Mouse (Mus musculus) left cerebral cortex, adult 18-20 months (tissue): ENCODE data around the gene Far1. TPM values are rescaled to one million over a fixed set of nuclear protein-coding genes. Genes with fewer than 3 reads are reported as not detected.

ENCODE experiments used
- DNase-seq, 2 experiments: peaks; one replicate each; pipeline ENCODE4 v3.0.0; 2021 to 2022; ENCODE audit warnings: low spot score in 2 of 2, mixed read lengths in 1 of 2
- long read RNA-seq, 2 experiments: library from polyadenylated mRNA; stranded (forward); transcript quantifications; one replicate each; pipeline ENCODE4 v2.0.0; 2021
- total RNA-seq, 2 experiments: library from RNA; stranded (reverse); gene quantifications; 2 replicates each; pipeline ENCODE4 v1.2.3; 2021

Far1 gene
- 100 to 1,000 TPM; 105 to 111 TPM for total RNA-seq
- long read RNA-seq, experiment 1, full-length matches to known transcripts, result 35 of 50 reads
- long read RNA-seq, experiment 1, partial matches to known transcripts, result 5 of 50 reads
- long read RNA-seq, experiment 1, other reads (novel, unspliced or antisense), result 10 of 50 reads
- long read RNA-seq, experiment 2, full-length matches to known transcripts, result 14 of 25 reads
- long read RNA-seq, experiment 2, partial matches to known transcripts, result 2 of 25 reads
- long read RNA-seq, experiment 2, other reads (novel, unspliced or antisense), result 9 of 25 reads

DNA sequence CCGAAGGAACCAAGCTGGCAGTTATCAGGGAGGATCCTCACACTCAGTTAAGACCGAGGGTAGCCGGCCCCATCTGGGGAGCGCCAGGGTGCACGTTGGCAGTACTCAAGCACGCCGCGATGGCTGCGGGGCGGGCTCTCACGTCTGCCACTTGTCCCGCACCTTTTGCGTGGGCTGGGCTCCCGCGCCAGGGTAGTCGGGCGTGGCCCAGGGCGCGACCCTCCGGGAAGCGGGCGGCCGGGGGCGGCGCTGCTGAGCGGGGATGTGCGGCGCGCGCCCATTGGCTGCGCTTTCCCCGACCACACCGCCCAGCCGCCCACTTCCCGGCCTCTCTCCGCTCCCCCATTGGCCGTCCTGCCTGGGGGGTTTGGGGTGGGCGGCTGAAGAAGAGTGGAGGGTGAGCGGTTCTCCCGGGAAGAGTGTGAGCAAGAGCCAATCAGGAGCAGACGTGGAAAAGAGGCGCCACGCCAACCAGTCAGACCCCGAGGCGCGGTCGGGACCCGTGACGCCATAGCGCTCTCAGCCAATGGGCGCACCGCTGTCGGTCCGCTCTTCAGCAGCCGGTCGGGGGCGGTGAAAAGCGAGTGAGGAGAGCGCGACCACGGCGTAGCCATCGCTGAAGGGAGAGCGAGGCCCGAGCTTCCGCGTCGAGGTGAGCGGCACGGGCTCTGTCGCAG lies at the start of gene Far1:
Gene Far1, plus strand, starts transcription at position 549 of the 677 bp plus-strand sequence.
- DNase-seq, result peak; percentile 98 to 100

DNA sequence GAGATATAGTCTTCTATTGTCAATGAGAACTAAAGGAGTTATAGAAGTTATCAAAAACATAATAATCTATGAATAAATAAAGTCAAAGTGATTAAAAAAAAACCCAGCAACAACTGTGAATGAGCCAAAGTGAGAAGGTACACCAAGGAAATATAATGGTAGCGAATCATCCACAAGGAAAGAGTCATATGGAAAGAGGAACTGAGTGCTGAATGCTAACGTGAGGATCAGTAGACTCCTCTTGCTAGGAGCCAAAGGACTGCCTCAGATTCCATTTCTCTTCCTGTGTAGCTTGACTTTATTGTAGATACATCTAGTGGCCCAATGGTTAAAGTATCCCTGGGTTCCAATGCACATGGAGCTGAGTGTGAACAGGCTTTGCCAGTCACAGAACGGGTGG lies 45.3 kb upstream of the Far1 start:
- DNase-seq, result no peak

DNA sequence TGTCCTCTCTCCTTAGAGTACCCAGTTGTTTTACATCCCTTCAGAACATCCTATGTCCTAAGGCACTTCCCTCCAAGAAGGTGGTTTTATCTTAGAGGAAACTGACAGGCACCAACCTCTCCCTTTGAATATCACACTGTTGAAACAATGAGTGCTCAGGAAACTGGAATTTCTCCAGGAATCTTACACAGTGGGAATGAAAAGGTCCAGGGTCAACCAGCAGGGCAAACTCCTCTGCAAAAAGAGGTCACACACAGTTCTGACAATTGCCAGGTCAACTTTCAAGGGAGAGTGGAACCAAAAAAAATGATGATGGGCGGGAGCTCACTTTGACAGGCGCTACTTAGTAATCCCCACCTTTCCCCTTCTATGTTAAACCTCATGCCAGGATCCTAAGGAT lies 43.0 kb upstream of the Far1 start:
- no peak for DNase-seq

DNA sequence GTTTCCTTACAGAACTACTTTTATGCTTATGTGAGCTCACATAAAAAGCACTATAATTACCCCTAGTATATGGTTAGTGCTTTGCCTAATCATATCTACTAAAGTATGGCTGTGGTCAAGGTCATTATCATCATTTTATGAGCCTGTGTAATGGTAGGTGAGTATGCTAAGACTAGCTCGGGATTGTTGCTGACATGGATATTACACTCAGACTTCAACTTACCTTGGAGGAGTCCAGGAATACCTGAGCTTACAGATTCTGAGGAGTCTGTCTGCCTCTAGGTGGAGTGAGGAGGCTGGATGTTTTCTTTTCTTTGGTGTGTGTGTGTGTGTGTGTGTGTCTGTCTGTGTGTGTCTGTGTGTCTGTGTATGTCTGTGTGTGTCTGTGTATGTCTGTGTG lies 42.0 kb upstream of the Far1 start:
- no peak for DNase-seq

DNA sequence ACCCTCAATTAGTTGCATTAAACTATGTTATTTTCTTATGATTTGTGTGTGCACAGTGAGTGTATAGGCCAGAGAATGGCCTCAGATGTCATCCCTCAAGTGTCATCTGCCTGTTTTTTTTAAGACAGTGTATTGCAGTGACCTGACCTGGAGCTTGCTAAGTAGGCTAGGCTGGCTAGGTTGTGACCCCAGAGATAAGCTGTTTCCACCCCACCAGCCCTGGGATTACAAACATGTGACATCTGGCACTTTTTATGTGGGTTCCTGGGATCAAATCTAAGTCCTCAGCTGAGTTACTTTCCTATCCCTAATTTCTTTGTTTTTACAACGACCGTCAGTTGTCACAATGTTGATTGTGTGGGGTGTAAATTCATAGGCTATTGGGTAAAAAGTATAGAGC lies 17.8 kb upstream of the Far1 start:
- DNase-seq, result no peak

DNA sequence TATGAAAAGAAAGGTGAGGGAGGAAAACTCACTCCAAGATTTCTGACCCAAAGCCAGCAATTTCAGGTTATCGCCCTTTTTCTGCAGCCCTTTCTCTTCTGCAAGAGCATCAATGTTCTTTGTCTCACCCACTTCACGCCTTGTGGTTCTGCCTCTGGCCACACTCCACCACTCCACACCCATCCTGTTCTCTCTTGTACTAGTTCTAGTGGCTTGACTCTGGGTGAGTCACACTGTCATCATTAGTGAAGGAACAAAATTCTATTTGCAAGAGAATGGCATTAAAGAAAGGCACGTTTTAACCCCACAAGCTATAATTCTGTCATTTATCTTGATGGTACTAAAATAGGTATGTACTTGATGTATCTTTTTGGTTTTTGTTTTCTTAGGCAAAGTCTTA lies 15.2 kb upstream of the Far1 start:
- no peak for DNase-seq

DNA sequence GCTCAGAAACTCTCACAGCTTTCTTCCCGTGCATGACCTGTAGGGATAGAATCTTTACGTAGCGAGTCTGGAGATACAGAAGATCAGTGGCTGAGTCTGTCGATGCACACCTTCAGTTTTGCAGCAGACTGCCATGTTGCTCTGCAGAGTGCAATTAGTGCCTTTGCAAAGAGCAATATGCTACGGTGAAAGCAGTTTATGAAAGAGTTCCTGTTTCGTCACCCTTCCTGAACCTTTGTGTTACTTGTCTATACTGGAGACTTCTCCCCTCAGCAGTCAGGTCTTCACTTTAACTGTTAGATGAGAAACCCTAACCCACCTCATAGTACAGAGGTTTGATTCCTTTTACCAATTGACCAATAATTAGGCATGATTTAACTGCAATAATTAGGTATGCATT lies 13.8 kb upstream of the Far1 start:
- DNase-seq, result no peak

DNA sequence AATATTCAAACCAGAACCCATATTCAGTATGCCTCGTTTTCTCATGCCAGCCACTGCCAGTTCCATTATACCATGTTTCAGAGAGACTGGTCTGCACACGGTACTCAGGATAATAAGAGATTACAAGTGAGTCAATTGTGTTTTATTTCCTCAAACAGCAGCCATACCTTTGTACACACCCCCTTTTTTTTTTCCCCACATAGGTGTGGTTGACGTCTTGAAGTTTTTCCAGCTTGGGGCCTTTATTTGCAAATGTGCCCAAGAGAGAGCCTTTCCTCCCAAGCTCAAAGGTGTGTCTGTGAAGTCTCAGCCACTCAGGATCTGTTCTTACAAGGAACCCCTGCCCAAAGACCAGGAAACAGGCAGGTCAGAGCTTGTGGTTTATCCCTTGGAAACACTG lies 11.2 kb upstream of the Far1 start:
- no peak for DNase-seq

DNA sequence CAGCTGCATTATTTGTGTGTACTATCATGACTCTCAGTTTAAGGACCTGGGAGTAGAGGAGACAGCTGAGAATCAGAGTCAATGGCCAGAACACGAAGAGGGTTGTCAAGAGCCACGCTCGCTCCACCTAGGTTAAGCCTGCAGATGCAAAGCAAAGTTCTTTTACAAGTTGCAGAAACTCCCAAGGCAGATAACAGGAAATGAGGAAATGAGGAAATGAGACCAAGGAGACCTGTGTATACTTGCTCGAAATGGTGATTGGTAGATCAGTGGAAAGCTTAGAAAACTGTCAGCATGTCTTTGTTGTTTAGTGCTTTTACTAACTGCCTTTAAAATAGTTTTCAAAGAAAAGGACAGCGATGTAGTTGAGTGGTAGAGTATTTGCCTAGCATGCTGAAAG lies 8.6 kb upstream of the Far1 start:
- DNase-seq, result no peak

DNA sequence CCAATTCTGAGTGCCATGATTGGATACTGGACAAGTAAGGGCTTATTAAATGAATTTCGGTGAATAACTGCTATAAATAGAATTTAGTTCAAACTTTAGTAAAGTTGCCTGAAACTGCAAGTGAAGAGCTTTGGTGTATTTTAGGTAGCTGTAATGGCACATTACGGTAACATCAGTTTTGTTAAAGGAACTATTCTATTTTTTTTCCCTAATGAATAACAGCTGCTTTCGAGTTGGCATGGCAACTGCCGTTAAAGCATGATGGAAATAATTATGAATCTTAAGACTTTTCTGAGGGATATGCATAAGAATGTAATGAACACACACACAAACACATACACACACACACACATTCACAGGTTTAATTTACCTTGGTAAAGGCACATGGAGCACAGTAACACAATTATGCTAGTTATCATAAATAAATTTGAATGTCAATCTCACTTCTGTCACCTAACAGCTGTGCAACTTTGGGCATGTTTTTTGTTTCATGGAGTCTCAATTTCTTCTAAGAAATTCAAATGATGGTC lies 8.1 kb upstream of the Far1 start:
- DNase-seq, result no peak

DNA sequence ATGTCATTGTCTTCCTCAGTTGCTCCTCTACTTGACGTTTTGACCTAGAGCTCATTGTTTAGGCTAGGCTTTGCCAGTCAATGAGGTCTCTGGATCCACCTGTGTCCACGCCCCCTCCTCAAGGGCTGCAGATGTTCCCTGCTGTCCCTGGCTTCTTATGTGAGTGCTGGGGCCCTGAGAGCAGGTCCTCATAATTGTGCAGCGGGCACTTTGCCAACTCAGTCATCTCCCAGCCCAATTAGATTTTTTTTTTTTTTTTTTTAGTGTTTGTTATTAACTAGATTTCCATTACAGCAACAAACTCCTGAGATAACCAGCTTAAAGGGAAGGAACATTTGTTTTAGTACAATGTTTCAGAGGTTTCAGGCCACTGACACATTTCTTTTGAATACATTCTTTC lies 5.8 kb upstream of the Far1 start:
- no peak for DNase-seq

DNA sequence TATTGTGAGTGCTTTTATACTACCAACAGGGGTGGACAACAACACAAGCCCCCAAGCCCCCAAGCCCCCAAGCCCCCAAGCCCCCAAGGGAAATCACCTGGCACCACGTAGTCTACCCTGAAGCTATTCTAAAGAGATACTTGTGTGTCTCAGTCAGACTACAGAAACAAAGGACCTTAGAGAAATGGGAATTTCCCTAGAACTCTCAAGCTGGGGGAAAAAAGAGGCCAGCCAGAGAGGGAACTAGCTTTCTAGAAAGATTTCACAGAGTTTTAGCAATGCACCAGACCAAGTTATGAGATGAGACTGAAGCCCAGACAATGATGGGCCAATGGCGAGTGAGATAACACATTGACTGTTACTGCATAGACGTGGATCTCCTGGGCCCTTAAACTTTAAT lies 2.2 kb upstream of the Far1 start:
- no peak for DNase-seq

DNA sequence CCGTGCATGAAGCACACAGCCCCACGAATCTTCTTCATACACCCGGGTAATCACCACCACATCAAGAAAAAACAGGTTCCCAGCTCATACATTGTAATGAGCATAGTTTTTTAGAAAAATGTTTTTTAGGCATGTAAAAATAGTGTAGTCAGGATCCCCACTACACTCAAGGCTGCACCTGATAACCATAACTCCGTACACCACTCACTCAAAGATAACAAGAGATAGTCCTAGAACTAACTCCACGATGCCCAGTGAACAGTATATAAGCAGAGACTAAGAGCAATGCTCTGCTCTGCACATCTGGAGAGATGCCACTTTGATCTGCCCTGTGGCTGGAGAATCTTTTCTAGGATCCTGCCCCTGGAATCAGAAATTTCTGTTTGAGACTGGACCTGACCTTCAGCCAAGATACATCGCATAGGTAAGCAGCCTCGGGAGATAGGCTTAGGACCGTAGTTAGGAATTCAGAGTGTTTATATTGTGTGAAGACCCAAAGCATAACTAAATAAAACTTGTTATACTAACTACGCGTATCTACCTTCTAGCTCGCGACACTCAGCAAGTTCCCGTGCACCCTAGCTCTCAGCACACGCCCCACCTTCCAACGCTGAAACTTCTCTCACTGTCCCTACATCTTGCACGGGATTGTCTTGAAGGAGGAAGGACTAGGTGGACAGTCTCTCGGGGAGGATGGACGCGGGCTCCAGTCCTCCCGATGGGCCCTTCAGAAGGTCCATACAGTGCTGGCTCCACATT lies 928 bp upstream of the Far1 start:
- DNase-seq, result no peak

DNA sequence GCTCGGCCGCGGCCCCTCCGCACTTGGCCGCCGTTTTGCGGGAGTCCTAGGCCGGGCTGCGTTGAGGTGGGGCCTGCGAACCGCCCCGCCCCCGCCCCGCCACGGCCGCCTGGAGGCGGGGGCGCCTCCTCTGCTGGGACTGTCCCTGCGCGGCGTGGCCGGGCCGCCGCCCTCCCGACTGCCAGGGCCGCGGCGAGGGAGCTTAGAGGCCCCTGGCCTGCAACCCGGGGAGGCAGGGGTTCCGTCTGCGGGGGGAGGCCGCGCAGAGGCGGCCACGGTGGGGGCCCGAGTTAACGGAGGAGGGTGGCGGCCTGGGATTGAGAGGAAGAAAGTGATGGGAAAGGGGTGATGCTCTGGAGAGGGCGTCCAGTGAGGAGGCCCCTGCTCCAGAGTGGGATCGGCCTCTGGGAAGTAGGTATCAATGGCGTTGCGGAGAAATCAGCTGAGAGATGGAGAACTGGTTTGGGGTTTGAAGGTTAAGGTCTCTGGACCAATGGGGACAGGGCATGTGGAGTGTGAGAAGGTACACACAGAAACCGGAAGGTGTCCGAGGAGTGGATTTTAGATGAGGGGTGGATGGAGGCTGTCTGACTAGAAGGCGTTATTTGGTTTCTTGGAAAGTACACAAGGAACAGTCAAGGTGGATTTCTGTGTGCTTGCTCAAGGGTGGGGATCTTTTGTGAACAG lies 472 bp downstream of the Far1 start:
- DNase-seq, result peak; percentile 3 to 4

DNA sequence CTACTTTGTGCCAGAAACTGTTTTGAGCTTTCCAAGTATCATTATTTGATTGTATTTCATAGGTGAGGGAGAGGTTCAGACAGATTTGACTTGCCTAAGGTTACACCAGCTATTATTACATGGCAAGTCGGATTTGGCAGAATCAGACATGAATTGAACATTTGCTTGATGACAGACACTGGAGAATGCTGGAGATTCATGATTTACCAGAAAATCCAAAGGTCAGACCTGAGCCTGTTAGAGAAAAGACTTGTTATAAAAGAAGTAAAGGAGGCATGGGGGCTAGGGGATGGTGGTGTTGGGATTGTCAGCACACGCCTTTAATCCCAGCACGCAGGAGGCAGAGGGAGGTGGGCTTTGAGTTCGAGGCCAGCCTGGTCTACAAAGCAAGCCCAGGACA lies 2.2 kb downstream of the Far1 start:
- no peak for DNase-seq

DNA sequence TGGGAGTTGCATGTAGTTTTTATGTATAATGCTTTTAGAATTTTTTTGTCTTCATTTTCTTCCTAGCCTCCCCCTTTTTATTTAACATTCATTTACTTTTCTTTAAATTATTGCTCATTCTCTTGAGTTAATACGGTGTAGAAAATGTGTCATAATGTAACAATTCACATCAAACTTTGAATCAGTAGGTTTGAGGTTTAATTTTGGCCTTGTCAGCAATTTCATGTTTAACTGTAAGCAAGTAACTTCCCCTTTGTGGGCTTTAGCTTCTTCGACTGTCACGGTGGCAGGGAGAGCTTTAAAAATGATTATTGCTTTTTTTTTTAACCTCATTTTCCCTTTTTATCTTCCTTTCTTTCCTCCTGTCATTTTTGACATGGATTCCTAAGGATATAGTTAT lies 4.8 kb downstream of the Far1 start:
- DNase-seq, result no peak

DNA sequence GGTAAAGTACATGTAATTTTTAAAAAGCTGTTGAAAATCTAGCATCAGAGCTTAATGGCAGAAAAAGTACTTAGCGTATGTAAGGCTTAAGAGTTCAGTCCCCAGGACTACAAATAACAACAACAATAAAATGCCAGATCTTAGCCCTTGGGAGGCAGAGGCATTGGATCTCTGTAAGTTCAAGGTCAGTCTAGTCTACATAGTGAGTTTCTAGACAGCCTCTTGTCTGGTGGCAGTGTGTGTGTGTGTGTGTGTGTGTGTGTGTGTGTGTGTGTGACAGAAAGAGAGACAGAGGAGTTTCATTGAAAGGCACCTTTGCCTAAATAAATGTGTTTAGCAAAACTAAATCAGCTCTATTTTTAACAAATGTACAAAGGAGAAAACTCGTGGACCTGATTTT lies 5.3 kb downstream of the Far1 start:
- DNase-seq, result no peak

DNA sequence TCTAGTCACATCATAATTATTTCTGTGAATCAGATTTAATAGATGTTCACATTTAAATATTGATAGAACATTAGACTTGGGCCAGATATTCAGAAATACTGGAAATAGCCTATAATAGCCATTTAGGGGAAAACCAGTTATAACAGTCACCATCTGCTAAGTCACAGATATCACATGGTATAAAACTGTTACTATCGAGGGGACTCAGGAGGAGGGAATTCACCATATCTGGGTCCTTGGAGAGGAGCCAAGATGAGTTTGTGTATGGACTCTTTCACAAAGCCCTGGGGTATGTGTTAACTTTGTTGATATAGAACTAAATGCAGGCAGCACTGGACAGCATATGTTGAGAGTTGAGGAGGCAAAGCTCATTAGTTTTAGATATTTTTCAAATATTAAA lies 29.5 kb downstream of the Far1 start:
- no peak for DNase-seq

DNA sequence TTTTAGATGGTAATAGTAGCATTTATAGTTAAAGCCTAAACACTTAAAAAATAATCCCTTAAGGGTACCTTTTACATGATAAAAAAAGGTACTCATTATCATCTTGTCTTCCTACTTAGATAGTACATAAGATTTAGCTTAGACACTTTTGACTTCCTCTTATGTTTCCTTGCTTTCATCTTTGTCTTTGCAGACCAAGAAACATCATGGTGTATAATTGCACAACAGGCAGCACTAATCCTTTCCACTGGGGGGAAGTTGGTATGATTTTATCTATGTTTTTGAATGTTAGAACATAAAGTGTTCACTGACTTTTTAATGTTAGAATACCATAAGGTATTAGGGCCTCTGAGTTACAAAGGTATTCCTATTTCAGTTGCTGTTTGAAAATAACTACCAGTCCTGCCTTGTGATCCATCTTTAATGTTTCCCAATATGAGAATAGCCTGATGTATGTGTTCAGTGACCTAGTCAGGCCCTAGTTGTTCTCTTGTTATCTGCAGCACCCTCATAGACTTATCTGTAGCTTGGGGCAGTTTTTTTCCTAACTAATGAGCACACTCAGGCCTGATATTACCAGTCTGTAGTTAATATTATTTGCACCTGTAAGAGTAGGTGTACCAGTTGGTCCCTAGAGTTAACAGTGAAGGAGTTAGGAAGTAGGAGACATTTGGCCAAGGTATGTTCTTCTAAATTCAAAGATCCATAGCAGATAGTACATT lies 38.3 kb downstream of the Far1 start:
- no peak for DNase-seq

DNA sequence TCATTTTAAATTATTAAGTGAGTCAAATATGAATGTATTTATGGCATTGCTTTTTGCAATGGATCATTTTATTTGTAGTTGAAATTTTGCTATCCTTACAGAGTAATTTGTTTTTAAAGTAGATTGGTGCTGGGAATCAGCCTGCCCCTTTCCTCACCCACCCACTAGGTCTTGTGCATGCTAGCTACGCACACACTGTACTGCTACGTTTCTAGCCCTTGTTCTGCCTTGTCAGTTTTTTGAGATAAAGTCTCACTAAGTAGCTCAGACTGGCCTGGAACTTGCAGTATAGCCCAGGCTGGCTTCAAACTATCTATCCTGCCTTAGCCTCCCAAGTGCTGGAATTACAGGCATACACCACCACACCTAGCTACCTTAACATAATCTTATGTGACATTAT lies 38.9 kb downstream of the Far1 start:
- no peak for DNase-seq

DNA sequence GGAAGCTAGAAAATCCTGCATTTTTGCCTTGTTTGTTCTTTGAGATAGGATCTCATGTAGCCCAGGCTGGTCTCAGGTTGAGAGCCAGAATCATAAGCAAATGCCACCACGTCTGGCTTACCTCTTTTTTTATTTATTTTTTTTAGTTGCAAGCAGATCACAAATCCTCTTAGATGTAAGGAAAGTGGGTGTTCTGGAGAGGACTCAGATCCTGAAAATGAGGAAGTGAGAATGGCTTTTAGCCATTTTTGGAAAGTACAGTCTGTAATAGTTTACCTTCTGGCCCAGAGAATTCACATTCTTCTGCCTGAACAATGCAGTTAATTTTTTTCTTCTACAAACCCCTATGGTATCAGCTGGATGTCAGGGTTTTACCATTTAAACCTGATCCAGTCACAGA lies 42.5 kb downstream of the Far1 start:
- no peak for DNase-seq
